Mouse (Mus musculus): ENCODE measurements around the gene Nxf2. TPM values are rescaled to one million over a fixed set of nuclear protein-coding genes. Genes with fewer than 3 reads are reported as not detected.

Gene Nxf2
- total RNA-seq, 2 experiments from 2014 or later, result not detected

Other genes starting within 250 kb of the Nxf2 start
- 1 to 10 TPM; 7.4 to 7.8 TPM for gene Armcx1, start 246.8 kb downstream of the Nxf2 start, total RNA-seq (2021)
- gene Armcx6, start 213.3 kb downstream of the Nxf2 start, total RNA-seq (2021), result 1 to 10 TPM; 1.7 to 2.5 TPM
- 10 to 100 TPM; 27.2 to 29.0 TPM for gene Armcx3, start 208.2 kb downstream of the Nxf2 start, total RNA-seq (2021)
- gene Armcx2, start 155.5 kb downstream of the Nxf2 start, total RNA-seq (2021), result 10 to 100 TPM; 15.6 to 15.8 TPM
- 1 to 10 TPM; 3.6 to 5.6 TPM for gene Zmat1, start 44.5 kb upstream of the Nxf2 start, total RNA-seq (2021)
- gene Gm15023, start 212.9 kb upstream of the Nxf2 start, total RNA-seq (2021), result not detected
- gene Tceal6, start 245.9 kb upstream of the Nxf2 start, total RNA-seq (2021), result not detected